Mouse (Mus musculus) urinary bladder, adult 18-20 months (tissue): ENCODE measurements around the gene Gm49337.

Experiments
- DNase-seq, 2 experiments: peaks; one replicate each; pipeline ENCODE4 v3.0.0; 2022; ENCODE audit warnings: low spot score in 2 of 2, mixed read lengths in 2 of 2

The Gm49337 gene

GRCm38 (mm10) chr4:116173072-116173471 is at the start of gene Gm49337, which contains the start of gene 1700042G07Rik:
TSS of gene Gm49337 (plus strand) at chr4:116173384.
TSS of gene 1700042G07Rik (plus strand) at chr4:116173372.
- DNase-seq: no peak

- peak; percentile 48 to 70 for DNase-seq
Observed at GRCm38 (mm10) chr4:116123602-116124519, 49.3 kb upstream of the Gm49337 start, which contains the start of the genes Rad54l and Pomgnt1. TSS of gene Rad54l (minus strand) at chr4:116123690. TSS of gene Pomgnt1 (plus strand) at chr4:116123840.

- DNase-seq: no peak
Observed at GRCm38 (mm10) chr4:116125803-116126386, 47.3 kb upstream of the Gm49337 start.

GRCm38 (mm10) chr4:116127956-116128355 is 45.2 kb upstream of the Gm49337 start:
- no peak for DNase-seq

- no peak for DNase-seq
Observed at GRCm38 (mm10) chr4:116133126-116133525, 40.1 kb upstream of the Gm49337 start.

- no peak for DNase-seq
Observed at GRCm38 (mm10) chr4:116134990-116135389, 38.2 kb upstream of the Gm49337 start.

GRCm38 (mm10) chr4:116137421-116137996 is 35.7 kb upstream of the Gm49337 start:
- no peak for DNase-seq

- no peak for DNase-seq
Observed at GRCm38 (mm10) chr4:116140801-116141574, 32.2 kb upstream of the Gm49337 start.

GRCm38 (mm10) chr4:116141736-116142135 is 31.4 kb upstream of the Gm49337 start:
- no peak for DNase-seq

GRCm38 (mm10) chr4:116142269-116142668 is 30.9 kb upstream of the Gm49337 start:
- DNase-seq: no peak

GRCm38 (mm10) chr4:116143317-116143811 is 29.8 kb upstream of the Gm49337 start:
- DNase-seq: no peak

GRCm38 (mm10) chr4:116143891-116144717 is 29.1 kb upstream of the Gm49337 start:
- peak; percentile 36 to 76 for DNase-seq

GRCm38 (mm10) chr4:116149812-116150155 is 23.4 kb upstream of the Gm49337 start:
- no peak for DNase-seq

GRCm38 (mm10) chr4:116150156-116150861 is 22.9 kb upstream of the Gm49337 start:
- peak; percentile 48 to 61 for DNase-seq

- no peak for DNase-seq
Observed at GRCm38 (mm10) chr4:116150862-116151221, 22.3 kb upstream of the Gm49337 start.

- no peak for DNase-seq
Observed at GRCm38 (mm10) chr4:116151238-116151637, 21.9 kb upstream of the Gm49337 start, which contains the start of gene Lurap1. TSS of gene Lurap1 (minus strand) at chr4:116151338.

GRCm38 (mm10) chr4:116152702-116153101 is 20.5 kb upstream of the Gm49337 start:
- DNase-seq: no peak

- no peak for DNase-seq
Observed at GRCm38 (mm10) chr4:116157882-116158281, 15.3 kb upstream of the Gm49337 start.

GRCm38 (mm10) chr4:116159912-116160311 is 13.3 kb upstream of the Gm49337 start:
- no peak for DNase-seq

GRCm38 (mm10) chr4:116160769-116161168 is 12.4 kb upstream of the Gm49337 start:
- DNase-seq: no peak
